In genomic region chr11:119054351-119055345, GRCm38 (mm10) we compare ENCODE assay signal across 8 mouse cellular contexts. TPM values are rescaled to one million over a fixed set of nuclear protein-coding genes. Genes with fewer than 3 reads are reported as not detected.
A peak's percentile ranks its signal among the peaks of the same experiment; 100 is the strongest.
DNase-seq lines count a peak whose midpoint lies in the region; ATAC-seq and TF ChIP-seq lines count a peak whose summit lies in the region.

No protein-coding gene starts in this region.

- peaks cover 44% of the 10 kb centered on the region for H3K4me1 ChIP-seq in heart, embryonic 11.5 days (ENCODE audit: control insufficient read depth, insufficient read depth, low read length)
- H3K4me1 ChIP-seq in bone marrow, adult 2 months (ENCODE audit: control insufficient read depth, insufficient read depth, low read length) = peaks cover 1% of the 10 kb centered on the region; the same call in 1 of the 2 replicates
- H3K4me1 ChIP-seq in forebrain, embryonic 16.5 days (replicated peaks; ENCODE audit: control insufficient read depth, insufficient read depth, low read length) = peaks cover 52% of the 10 kb centered on the region
- peaks cover 35% of the 10 kb centered on the region for H3K4me1 ChIP-seq in kidney, postnatal 0 days (replicated peaks; ENCODE audit: insufficient read depth, low read length)
- H3K4me1 ChIP-seq in midbrain, embryonic 14.5 days (ENCODE audit: control insufficient read depth, insufficient read depth, low read length) = peaks cover 55% of the 10 kb centered on the region

- no peak; the same call in 1 of the 2 replicates for TF ChIP-seq POLR2A in bone marrow, adult 2 months (IDR thresholded peaks at IDR 0.05; ENCODE audit: borderline replicate concordance, control insufficient read depth, low read depth, low read length)

- WGBS in heart, embryonic 11.5 days (ENCODE audit: insufficient replicate concordance) = 3% methylated on average over 47 of the region's 47 CpGs
- WGBS in bone marrow, adult 2 months = 6% methylated on average over 47 of the region's 47 CpGs
- WGBS in forebrain, embryonic 16.5 days = 2% methylated on average over 47 of the region's 47 CpGs
- WGBS in kidney, postnatal 0 days = 2% methylated on average over 47 of the region's 47 CpGs
- WGBS in midbrain, embryonic 14.5 days = 2% methylated on average over 47 of the region's 47 CpGs

- peaks cover 78% of the 10 kb centered on the region for H3K27me3 ChIP-seq in heart, embryonic 11.5 days (ENCODE audit: control insufficient read depth, insufficient read depth, low read length)
- H3K27me3 ChIP-seq in forebrain, embryonic 16.5 days (replicated peaks; ENCODE audit: control insufficient read depth, insufficient read depth, low read length) = peaks cover 46% of the 10 kb centered on the region
- peaks cover 74% of the 10 kb centered on the region for H3K27me3 ChIP-seq in kidney, postnatal 0 days (ENCODE audit: insufficient read depth, low read length)
- H3K27me3 ChIP-seq in midbrain, embryonic 14.5 days (ENCODE audit: control insufficient read depth, insufficient read depth, low read length) = peaks cover 53% of the 10 kb centered on the region

- no peak for DNase-seq in heart, adult 11 months
- DNase-seq in kidney, postnatal 0 days (ENCODE audit: low spot score) = peak; percentile 18
- DNase-seq in midbrain, embryonic 14.5 days = peak; percentile 80
- peak; percentile 67 for DNase-seq in thymus, postnatal 4 days
- DNase-seq in spleen, adult 12 weeks (ENCODE audit: low spot score) = no peak

- H3K4me3 ChIP-seq in heart, embryonic 11.5 days (ENCODE audit: low read depth, low read length) = peak overlapping the region; percentile 61
- no peak overlapping the region for H3K4me3 ChIP-seq in bone marrow, adult 2 months (replicated peaks; ENCODE audit: control insufficient read depth, low read depth, low read length)
- peak overlapping the region; percentile 44 for H3K4me3 ChIP-seq in forebrain, embryonic 16.5 days (replicated peaks; ENCODE audit: low read length)
- 0 out of 2 replicates have a peak overlapping the region, but pooled peaks have one; percentile 45 for H3K4me3 ChIP-seq in kidney, postnatal 0 days (replicated peaks; ENCODE audit: low read depth, low read length)
- peak overlapping the region; percentile 29 for H3K4me3 ChIP-seq in midbrain, embryonic 14.5 days (replicated peaks; ENCODE audit: low read depth, low read length)

- no peak for ATAC-seq in heart, embryonic 11.5 days (replicated peaks; ENCODE audit: insufficient number of reproducible peaks, low FRiP score, low TSS enrichment)
- no peak for ATAC-seq in forebrain, embryonic 16.5 days
- ATAC-seq in kidney, postnatal 0 days (replicated peaks; ENCODE audit: low FRiP score, low read depth) = no peak
- ATAC-seq in midbrain, embryonic 14.5 days (ENCODE audit: low FRiP score, low TSS enrichment) = no peak

- H3K36me3 ChIP-seq in heart, embryonic 11.5 days (ENCODE audit: control insufficient read depth, insufficient read depth, low read length) = no peaks in the 10 kb centered on the region
- no peaks in the 10 kb centered on the region for H3K36me3 ChIP-seq in forebrain, embryonic 16.5 days (ENCODE audit: control insufficient read depth, insufficient read depth)
- no peaks in the 10 kb centered on the region for H3K36me3 ChIP-seq in kidney, postnatal 0 days (ENCODE audit: insufficient read depth, low read length)
- no peaks in the 10 kb centered on the region for H3K36me3 ChIP-seq in midbrain, embryonic 14.5 days (ENCODE audit: control insufficient read depth, insufficient read depth, low read length)

- peak overlapping the region; percentile 69; the same call in 1 of the 2 replicates for H3K9ac ChIP-seq in heart, embryonic 11.5 days (ENCODE audit: low read depth, low read length)
- H3K9ac ChIP-seq in forebrain, embryonic 16.5 days (replicated peaks; ENCODE audit: low read depth, low read length) = peak overlapping the region; percentile 92
- no peak overlapping the region for H3K9ac ChIP-seq in kidney, postnatal 0 days (ENCODE audit: low read depth, low read length)
- H3K9ac ChIP-seq in midbrain, embryonic 14.5 days (replicated peaks; ENCODE audit: low read length) = peak overlapping the region; percentile 57

- H3K9me3 ChIP-seq in heart, embryonic 11.5 days (replicated peaks; ENCODE audit: control insufficient read depth, low read length) = no peaks in the 10 kb centered on the region
- H3K9me3 ChIP-seq in forebrain, embryonic 16.5 days (ENCODE audit: control insufficient read depth, low read length) = no peaks in the 10 kb centered on the region
- H3K9me3 ChIP-seq in kidney, postnatal 0 days (replicated peaks; ENCODE audit: low read length) = no peaks in the 10 kb centered on the region
- H3K9me3 ChIP-seq in midbrain, embryonic 14.5 days (ENCODE audit: control insufficient read depth, low read length) = no peaks in the 10 kb centered on the region

- TF ChIP-seq CTCF in bone marrow, adult 2 months (IDR thresholded peaks at IDR 0.05; ENCODE audit: control insufficient read depth, insufficient read depth, low read length) = peak; percentile 56; the same call in 1 of the 2 replicates
- TF ChIP-seq CTCF in kidney, postnatal 0 days (IDR thresholded peaks at IDR 0.05; ENCODE audit: low read depth) = peak; percentile 66

- H3K4me2 ChIP-seq in heart, embryonic 11.5 days = peak overlapping the region; percentile 94
- H3K4me2 ChIP-seq in forebrain, embryonic 16.5 days (ENCODE audit: low read length) = peak overlapping the region; percentile 96
- H3K4me2 ChIP-seq in kidney, postnatal 0 days (ENCODE audit: low read length) = peak overlapping the region; percentile 57; the same call in 1 of the 2 replicates
- H3K4me2 ChIP-seq in midbrain, embryonic 14.5 days (ENCODE audit: low read length) = peak overlapping the region; percentile 98

- H3K27ac ChIP-seq in heart, embryonic 11.5 days (ENCODE audit: low read depth, low read length) = no peak overlapping the region
- H3K27ac ChIP-seq in bone marrow, adult 2 months (ENCODE audit: control insufficient read depth, insufficient read depth, low read depth, low read length, poor library complexity) = no peak overlapping the region
- peak overlapping the region; percentile 89 for H3K27ac ChIP-seq in forebrain, embryonic 16.5 days (ENCODE audit: low read length)
- no peak overlapping the region for H3K27ac ChIP-seq in kidney, postnatal 0 days
- H3K27ac ChIP-seq in midbrain, embryonic 14.5 days (replicated peaks; ENCODE audit: low read depth, low read length) = peak overlapping the region; percentile 97

RNA-seq across cellular contexts. Expression of gene Cbx8, which starts 13.9 kb away (rescaled TPM):
- 6.7 and 7.8 TPM in 2 replicates for polyA plus RNA-seq in heart, embryonic 11.5 days (2014; fragmentation: Nextera tagmentation; extraction: Ambion mirVana)
- 3.3 and 7.4 TPM in 2 replicates for polyA plus RNA-seq in bone marrow, adult 2 months (2011; ENCODE audit: insufficient read depth, insufficient read length, low replicate concordance, missing spikeins)
- 12.3 and 13.4 TPM in 2 replicates for polyA plus RNA-seq in forebrain, embryonic 16.5 days (2015; fragmentation: Nextera tagmentation; extraction: Ambion mirVana)
- 6.1 and 7.7 TPM in 2 replicates for polyA plus RNA-seq in kidney, postnatal 0 days (2015; fragmentation: Nextera tagmentation; extraction: Ambion mirVana)
- 11.5 and 12.4 TPM in 2 replicates for polyA plus RNA-seq in midbrain, embryonic 14.5 days (2014; fragmentation: Nextera tagmentation; extraction: Ambion mirVana)

RNA-seq across cellular contexts. Expression of gene Cbx4, which starts 31.4 kb away (rescaled TPM):
- polyA plus RNA-seq in heart, embryonic 11.5 days (2014; fragmentation: Nextera tagmentation; extraction: Ambion mirVana) = 6.3 and 7.7 TPM in 2 replicates
- polyA plus RNA-seq in bone marrow, adult 2 months (2011; ENCODE audit: insufficient read depth, insufficient read length, low replicate concordance, missing spikeins) = 7.3 and 18.8 TPM in 2 replicates
- 18.1 and 18.5 TPM in 2 replicates for polyA plus RNA-seq in forebrain, embryonic 16.5 days (2015; fragmentation: Nextera tagmentation; extraction: Ambion mirVana)
- 8.0 and 9.7 TPM in 2 replicates for polyA plus RNA-seq in kidney, postnatal 0 days (2015; fragmentation: Nextera tagmentation; extraction: Ambion mirVana)
- 19.0 and 19.3 TPM in 2 replicates for polyA plus RNA-seq in midbrain, embryonic 14.5 days (2014; fragmentation: Nextera tagmentation; extraction: Ambion mirVana)

RNA-seq across cellular contexts. Expression of gene Cbx2, which starts 31.9 kb away (rescaled TPM):
- polyA plus RNA-seq in heart, embryonic 11.5 days (2014; fragmentation: Nextera tagmentation; extraction: Ambion mirVana) = 23.6 and 23.8 TPM in 2 replicates
- 0.34 and 2.8 TPM in 2 replicates for polyA plus RNA-seq in bone marrow, adult 2 months (2011; ENCODE audit: insufficient read depth, insufficient read length, low replicate concordance, missing spikeins)
- 24.9 and 26.7 TPM in 2 replicates for polyA plus RNA-seq in forebrain, embryonic 16.5 days (2015; fragmentation: Nextera tagmentation; extraction: Ambion mirVana)
- polyA plus RNA-seq in kidney, postnatal 0 days (2015; fragmentation: Nextera tagmentation; extraction: Ambion mirVana) = 16.7 and 18.4 TPM in 2 replicates
- polyA plus RNA-seq in midbrain, embryonic 14.5 days (2014; fragmentation: Nextera tagmentation; extraction: Ambion mirVana) = 15.6 and 20.7 TPM in 2 replicates

Comparison
In these comparisons a context has a peak if more than half of its experiments do, and no peak if none do; other contexts are left out.
1. H3K27ac ChIP-seq: peak in forebrain, embryonic 16.5 days (single experiment) and midbrain, embryonic 14.5 days (single experiment); none in heart, embryonic 11.5 days (single experiment), bone marrow, adult 2 months (single experiment) and kidney, postnatal 0 days (single experiment).
2. DNase-seq: peak in kidney, postnatal 0 days (single experiment), midbrain, embryonic 14.5 days (single experiment) and thymus, postnatal 4 days (single experiment); none in heart, adult 11 months (single experiment) and spleen, adult 12 weeks (single experiment).
3. Peak in every context shown above with its lines, with median percentiles within 50 percentile points of each other: H3K4me2 ChIP-seq.